Mouse (Mus musculus): ENCODE data around the gene Chd3.
"Not testable (repeated sequence)": the region's sequence is repeated elsewhere in the genome, so short reads cannot be mapped to it uniquely, and the experiment has no call there.

DNA sequence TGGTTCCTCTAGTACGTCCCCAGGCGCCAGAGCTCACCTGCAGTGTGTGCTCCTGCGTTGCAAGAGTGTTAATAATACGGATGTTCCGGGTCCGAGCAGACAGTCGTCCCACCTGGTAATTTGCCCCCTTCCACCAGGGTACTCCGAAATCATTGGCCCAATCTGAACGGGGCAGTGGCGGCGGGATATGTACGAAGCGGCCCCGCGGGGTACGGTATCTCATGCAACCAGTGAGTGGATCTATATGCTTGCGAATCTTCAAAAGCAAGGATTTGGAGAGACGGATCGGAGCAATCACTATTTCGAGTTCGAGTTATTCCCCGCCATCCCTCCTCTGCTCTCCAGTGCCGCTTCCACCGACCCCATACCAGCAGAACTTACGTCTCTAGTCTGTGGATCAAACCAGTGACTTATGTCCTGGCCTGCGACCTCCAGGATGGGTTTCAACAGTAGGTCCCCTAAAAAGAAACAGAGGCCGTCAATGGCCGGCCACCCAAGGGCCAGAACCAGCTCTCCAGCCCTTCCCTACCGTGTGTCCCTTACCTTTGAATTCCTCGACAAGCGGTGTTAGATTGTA is 25.5 kb upstream of the Chd3 start:
- TF ChIP-seq FLI1 (IDR thresholded peaks at IDR 0.05; ENCODE audit: low read length); GATA1 (IDR thresholded peaks at IDR 0.05; ENCODE audit: borderline replicate concordance, low read length): not testable (repeated sequence)
